Mouse (Mus musculus) T-cell, adult 66 days (primary cell): ENCODE results near the gene Sf3b6. TPM values are rescaled to one million over a fixed set of nuclear protein-coding genes. Genes with fewer than 3 reads are reported as not detected.

Source experiments
- total RNA-seq, 2 experiments: library from RNA; stranded (reverse); gene quantifications; 3 replicates in 1 of 2; 4 replicates in 1 of 2; pipeline ENCODE4 v1.2.4; 2023

Sf3b6 gene
- total RNA-seq = 100 to 1,000 TPM; 148 to 169 TPM

DNA sequence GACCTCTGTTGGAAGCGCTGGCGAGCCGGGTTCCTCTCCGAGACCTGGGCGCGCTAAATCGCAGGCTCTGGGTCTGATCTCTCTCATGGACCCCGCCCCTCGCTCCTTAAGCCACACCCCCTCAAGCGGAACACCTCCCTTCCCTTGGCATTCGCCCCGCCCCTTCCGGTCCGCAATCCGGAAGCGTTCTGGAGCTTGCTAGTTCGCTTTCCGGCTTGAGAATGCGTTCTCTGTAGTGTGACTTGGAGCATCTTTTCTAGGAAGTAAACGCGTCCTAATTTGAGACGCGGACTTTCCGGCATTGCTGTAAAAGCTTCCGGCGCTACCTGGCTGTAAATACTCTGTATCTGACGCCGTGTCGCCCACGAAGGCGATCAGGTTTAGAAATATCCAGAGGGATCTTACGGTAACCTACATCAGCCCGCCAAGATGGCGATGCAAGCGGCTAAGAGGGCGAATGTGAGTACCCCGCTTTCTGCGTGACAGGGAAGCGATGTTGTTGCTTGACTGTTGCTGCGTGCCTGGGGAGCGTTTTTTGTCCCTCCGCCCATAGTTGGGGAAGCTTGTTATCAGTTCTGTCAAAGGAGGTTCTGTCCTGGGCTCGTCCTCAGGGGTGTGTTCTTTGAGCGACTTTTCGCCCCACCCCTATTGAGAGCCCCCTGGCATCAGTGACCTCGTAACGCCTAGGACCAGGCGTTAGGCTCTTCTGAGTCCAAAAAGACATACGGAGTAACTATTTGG is at the start of gene Sf3b6:
Gene Sf3b6 (plus strand): TSS at position 184 of the 741 bp plus-strand sequence.

DNA sequence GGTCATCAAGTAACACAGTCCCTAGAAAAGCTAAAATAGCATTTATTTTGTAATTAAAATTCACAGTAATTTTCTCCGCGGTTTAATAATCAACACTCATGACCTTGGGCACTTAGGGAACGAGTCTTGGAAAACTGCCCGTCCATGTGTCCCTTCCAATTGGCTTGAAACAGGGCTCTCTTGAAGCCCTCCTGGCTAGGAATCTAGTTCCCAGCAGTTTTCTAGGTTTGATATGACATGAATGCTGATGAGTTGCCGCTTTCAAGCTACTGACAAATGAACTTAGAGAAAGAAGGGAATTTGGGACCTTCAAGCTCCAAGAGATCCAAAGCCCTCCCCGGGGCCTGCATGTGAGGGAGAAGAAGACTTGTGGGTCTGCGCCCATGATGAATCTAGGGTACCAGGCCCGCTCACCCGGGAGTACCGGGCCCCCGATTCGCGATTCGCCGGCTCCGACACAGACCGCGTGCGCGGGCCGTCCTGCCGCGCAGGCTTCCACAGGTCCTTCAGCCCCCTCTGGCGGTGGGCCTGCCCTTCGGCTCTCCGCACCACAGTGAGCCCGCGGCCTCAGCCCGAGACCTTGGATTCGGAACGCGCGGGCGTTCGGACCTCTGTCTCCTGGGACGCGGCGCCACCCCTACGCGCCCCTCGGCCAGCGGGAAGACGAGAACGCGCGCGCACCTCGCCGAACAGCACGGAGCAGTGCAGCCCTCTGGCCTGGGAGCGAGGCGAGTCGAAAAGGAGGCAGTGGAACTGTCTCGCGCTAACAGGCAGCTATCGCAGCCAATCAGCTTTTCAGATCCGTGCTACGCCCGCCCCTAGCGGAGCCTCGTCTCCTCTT is 48.6 kb upstream of the Sf3b6 start, which contains the start of the genes Pfn4 and Fam228b:
Gene Pfn4 (plus strand): TSS at position 531 of the 841 bp plus-strand sequence.
Gene Fam228b (minus strand): TSS at position 776 of the 841 bp plus-strand sequence.

DNA sequence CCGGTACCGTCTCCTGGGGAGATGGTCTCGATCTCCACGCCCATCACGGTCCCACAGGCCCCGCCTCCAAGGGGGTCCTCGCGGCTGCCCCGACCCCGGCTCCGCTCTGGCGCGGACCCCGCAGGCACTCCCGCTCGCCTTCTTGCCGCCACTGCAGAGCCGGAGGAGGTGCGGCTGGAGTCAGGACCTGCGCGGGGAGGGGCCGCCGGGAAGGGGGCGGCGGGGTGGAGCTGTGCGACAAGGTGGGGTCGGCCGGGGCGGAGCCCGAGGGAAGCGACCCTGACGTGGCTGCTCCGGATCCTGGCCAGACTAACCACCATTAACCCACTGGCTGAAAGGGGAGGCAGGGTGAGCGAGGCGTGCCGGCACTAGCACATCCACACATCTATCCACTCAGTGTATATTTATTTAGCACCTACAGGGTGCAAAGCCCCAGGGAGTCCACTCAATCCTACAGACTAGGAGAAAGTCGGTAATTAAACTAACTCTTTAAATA is 24.1 kb downstream of the Sf3b6 start, which contains the start of gene Fkbp1b:
Gene Fkbp1b (minus strand): TSS at position 200 of the 496 bp plus-strand sequence.

DNA sequence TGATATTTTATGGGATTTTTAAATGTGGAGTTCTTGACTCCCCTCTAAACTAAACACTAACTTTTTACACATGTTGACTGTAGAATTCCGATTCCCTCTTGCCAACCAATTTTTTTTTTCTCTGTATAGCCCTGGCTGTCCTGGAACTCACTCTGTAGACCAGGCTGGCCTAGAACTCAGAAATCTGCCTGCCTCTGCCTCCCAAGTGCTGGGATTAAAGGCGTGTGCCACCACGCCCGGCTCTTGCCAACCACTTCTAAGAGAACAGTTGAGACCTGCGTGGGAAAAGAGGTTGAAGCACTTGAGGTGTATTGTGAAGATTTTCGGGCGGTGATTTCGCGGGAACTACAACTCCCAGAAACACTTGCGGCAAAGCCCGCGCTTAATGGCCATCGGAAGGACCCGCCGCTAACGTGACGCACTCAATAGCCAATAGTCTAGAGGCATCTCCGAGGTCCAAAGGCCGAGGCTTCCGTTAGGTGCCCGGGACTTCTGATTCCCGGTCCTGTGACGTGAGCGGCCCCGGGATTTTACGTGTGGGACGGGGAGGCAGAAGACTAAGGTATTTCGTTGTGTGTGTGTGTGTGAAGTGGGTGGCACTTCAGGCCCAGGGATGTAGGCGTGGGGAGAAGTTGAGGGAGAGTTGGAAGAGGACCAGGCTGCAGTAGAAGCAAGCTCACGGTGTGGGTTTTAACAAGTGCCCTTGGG is 25.7 kb downstream of the Sf3b6 start, which contains the start of gene Wdcp:
Gene Wdcp (plus strand): TSS at position 414 of the 708 bp plus-strand sequence.

DNA sequence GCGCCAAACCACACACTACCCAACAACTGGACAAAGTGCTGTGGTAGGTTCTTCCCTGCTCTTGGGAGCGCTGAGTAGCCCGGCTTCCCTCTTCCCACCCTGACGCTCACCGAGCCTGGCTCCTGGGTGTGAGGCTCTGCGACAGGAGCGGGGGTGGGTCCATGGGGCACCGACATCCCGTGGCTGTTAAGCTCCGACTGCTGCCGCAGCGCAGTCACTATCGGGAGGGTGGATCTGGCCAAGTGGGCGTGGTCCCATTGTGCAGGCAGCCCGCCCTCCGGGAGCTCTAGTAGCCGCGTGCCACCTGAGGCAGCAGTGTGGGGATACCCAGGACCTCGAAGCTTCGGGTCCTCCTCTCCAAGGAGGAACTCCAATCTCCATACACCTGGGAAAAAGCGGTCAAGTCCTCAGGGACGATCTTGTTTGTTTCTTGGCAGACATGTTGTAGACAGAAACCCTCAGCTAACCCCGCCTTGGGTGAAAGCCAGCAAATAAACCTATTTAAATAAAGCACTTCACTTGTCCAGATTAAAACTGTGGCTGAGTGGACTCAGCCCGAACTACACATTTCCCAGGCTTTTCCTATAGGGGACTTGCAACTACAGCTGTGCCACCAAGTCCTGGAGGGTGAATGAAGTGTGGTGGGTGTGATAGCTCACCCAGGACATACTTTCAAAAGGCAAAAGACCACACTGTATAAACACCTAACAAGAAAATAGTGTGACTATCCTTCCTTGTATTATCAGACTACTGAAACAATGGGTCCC is 57.0 kb downstream of the Sf3b6 start, which contains the start of gene Mfsd2b:
Gene Mfsd2b (minus strand): TSS at position 199 of the 767 bp plus-strand sequence.

Other genes with a start within 250 kb of the Sf3b6 start
- 100 to 1,000 TPM; 210 to 225 TPM for gene Itsn2, start 224.9 kb upstream of the Sf3b6 start, total RNA-seq
- gene Gm3625, start 224.6 kb upstream of the Sf3b6 start, total RNA-seq = not detected
- under 1 TPM in 1 of 2 experiments, not detected in 1; 0.47 TPM for gene Fam228a, start 79.1 kb upstream of the Sf3b6 start, total RNA-seq
- 1 to 10 TPM in 1 of 2 experiments, under 1 TPM in 1; 0.92 to 1.9 TPM for gene Pfn4, start 48.5 kb upstream of the Sf3b6 start, total RNA-seq
- 1 to 10 TPM; 4.7 to 9.9 TPM for gene Fam228b, start 48.3 kb upstream of the Sf3b6 start, total RNA-seq
- gene Fkbp1b, start 24.0 kb downstream of the Sf3b6 start, total RNA-seq = not detected
- gene Wdcp, start 25.8 kb downstream of the Sf3b6 start, total RNA-seq = 10 to 100 TPM; 17.1 to 19.4 TPM
- gene Mfsd2b, start 56.8 kb downstream of the Sf3b6 start, total RNA-seq = 10 to 100 TPM; 10.8 to 13.1 TPM
- 10 to 100 TPM; 27.1 to 27.7 TPM for gene Ubxn2a, start 90.2 kb downstream of the Sf3b6 start, total RNA-seq
- gene Atad2b, start 99.8 kb downstream of the Sf3b6 start, total RNA-seq = 10 to 100 TPM; 72.7 to 75.5 TPM